Mouse (Mus musculus) midbrain, embryonic 16.5 days (tissue): ENCODE measurements around the gene Golga5. TPM values are rescaled to one million over a fixed set of nuclear protein-coding genes. Genes with fewer than 3 reads are reported as not detected.

ENCODE experiments used
- ATAC-seq: fragments of 200-750 bp; cut with Nextera tagmentation; 2 replicates; pipeline ENCODE4 v1.8.0; 2017; ENCODE audit warnings: moderate TSS enrichment
- H3K27ac ChIP-seq: fragments of 300-500 bp; sonication (generic); 2 replicates; pipeline ENCODE4 v1.5.1; 2014; ENCODE audit warnings: mild to moderate bottlenecking, low read length, mixed read lengths
- H3K27me3 ChIP-seq: fragments of 300-500 bp; sonication (generic); 2 replicates; pipeline ENCODE4 v1.6.1; 2014; ENCODE audit warnings: low read depth, low read length, mixed read lengths; ENCODE audit not compliant: control insufficient read depth, insufficient read depth
- H3K36me3 ChIP-seq: fragments of 300-500 bp; sonication (generic); 2 replicates; pipeline ENCODE4 v1.6.1; 2014; ENCODE audit warnings: mild to moderate bottlenecking, low read length, moderate library complexity, mixed read lengths; ENCODE audit not compliant: control insufficient read depth, insufficient read depth
- H3K4me1 ChIP-seq: fragments of 300-500 bp; sonication (generic); 2 replicates; pipeline ENCODE4 v1.6.1; 2014; ENCODE audit warnings: mild to moderate bottlenecking, low read length, mixed read lengths; ENCODE audit not compliant: control insufficient read depth, insufficient read depth
- H3K4me2 ChIP-seq: fragments of 300-500 bp; sonication (generic); 2 replicates; pipeline ENCODE4 v1.6.1; 2014; ENCODE audit warnings: mild to moderate bottlenecking, low read length, mixed read lengths
- H3K4me3 ChIP-seq: fragments of 300-500 bp; sonication (generic); 2 replicates; pipeline ENCODE4 v1.5.1; 2014; ENCODE audit warnings: low read depth, mild to moderate bottlenecking, low read length, moderate library complexity, mixed read lengths
- H3K9ac ChIP-seq: fragments of 300-500 bp; sonication (generic); 2 replicates; pipeline ENCODE4 v1.6.1; 2014; ENCODE audit warnings: low read depth, low read length, mixed read lengths
- H3K9me3 ChIP-seq: fragments of 300-500 bp; sonication (generic); replicated peaks from 2 replicates; pipeline ENCODE4 v1.6.1; 2014; ENCODE audit warnings: mild to moderate bottlenecking, low read length, mixed read lengths; ENCODE audit not compliant: control insufficient read depth, poor library complexity, severe bottlenecking
- WGBS: fragments of 180-500 bp; shearing (Covaris S2); extraction: QIAGEN DNeasy Blood & Tissue Kit; methylation state at CpG from one replicate; pipeline ENCODE4 v1.1.7; 2014; 5-methylcytosine and 5-hydroxymethylcytosine counted together
- polyA plus RNA-seq: library from polyadenylated mRNA; unstranded; fragments of >200 nt; fragmentation: Nextera tagmentation; extraction: Ambion mirVana; gene quantifications from 2 replicates; pipeline ENCODE4 v1.2.1, GENCODE M21; 2015

Gene Golga5
- polyA plus RNA-seq, 1 experiment from 2014 or later = 28.0 TPM

DNA sequence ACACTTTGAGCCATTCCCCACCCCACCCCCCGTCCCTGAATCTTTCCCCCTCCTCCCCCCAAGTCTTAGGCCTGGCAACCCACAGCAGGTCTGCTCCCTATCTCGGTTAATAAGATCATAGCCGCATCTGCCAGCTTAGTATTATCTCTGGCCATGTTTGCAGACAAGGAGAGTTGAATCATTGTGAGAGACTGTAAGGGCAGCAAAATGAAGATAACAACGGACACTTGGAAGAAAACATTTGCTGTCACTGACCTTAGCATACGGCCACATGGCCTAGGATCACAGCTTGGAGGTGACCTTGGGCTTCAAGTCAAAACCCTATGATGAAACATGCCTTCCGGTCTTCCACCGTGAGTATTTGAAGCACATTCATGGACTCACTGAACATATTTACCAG is 28.4 kb upstream of the Golga5 start:
- H3K4me3 ChIP-seq = no peak overlapping the region
- no peak overlapping the region for H3K4me2 ChIP-seq
- no peak for ATAC-seq
- no peaks in the 10 kb centered on the region for H3K27me3 ChIP-seq
- no peak overlapping the region for H3K27ac ChIP-seq
- WGBS = 90% methylated on average over 7 of the region's 7 CpGs
- no peak overlapping the region for H3K9ac ChIP-seq
- H3K4me1 ChIP-seq = peaks cover 21% of the 10 kb centered on the region
- H3K9me3 ChIP-seq = no peaks in the 10 kb centered on the region
- no peaks in the 10 kb centered on the region for H3K36me3 ChIP-seq

DNA sequence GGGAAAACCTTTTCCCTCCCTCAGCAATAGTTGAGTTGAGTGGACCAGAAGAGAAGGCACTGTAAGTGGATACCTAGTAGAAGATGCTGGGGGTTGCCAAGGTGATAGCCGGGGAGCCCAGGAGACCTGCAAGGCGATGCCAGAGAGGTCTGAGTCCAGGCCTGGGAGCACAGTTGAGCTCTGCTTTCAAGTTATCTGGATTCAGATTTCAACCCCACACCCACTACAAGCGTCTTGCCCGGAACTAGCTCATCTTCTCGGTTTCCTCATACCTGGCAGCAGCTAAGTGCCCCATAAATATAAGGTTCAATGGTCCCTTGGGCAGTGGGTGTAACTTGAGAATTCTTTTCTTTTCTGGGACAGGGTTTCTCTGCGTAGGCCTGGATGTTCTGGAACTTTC is 27.8 kb upstream of the Golga5 start:
- no peak overlapping the region for H3K4me2 ChIP-seq
- H3K36me3 ChIP-seq = no peaks in the 10 kb centered on the region
- H3K27me3 ChIP-seq = no peaks in the 10 kb centered on the region
- H3K9me3 ChIP-seq = no peaks in the 10 kb centered on the region
- H3K4me1 ChIP-seq = peaks cover 21% of the 10 kb centered on the region
- no peak overlapping the region for H3K9ac ChIP-seq
- no peak overlapping the region for H3K27ac ChIP-seq
- H3K4me3 ChIP-seq = no peak overlapping the region
- ATAC-seq = no peak
- 85% methylated on average over 6 of the region's 6 CpGs for WGBS

DNA sequence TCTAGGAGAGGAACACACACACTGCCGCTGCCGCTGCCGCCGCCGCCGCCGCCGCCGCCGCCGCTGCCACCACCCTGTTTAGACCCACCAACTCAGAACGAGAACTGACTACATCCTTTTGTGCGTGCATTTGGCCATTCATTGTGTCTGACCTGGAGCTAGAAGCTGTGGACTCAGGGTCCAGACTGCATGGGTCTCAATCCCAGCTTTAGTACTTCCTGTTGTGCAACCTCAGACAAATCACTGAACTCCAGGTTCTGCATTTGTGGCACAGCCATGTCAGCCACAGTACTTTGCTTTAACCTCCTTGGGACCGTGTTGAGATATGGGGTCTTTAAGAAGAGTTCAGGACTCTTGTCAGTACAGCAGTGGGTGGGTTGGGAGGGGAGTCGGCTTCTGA is 26.3 kb upstream of the Golga5 start:
- no peak for ATAC-seq
- WGBS = 93% methylated on average over 15 of the region's 15 CpGs
- H3K9me3 ChIP-seq = no peaks in the 10 kb centered on the region

DNA sequence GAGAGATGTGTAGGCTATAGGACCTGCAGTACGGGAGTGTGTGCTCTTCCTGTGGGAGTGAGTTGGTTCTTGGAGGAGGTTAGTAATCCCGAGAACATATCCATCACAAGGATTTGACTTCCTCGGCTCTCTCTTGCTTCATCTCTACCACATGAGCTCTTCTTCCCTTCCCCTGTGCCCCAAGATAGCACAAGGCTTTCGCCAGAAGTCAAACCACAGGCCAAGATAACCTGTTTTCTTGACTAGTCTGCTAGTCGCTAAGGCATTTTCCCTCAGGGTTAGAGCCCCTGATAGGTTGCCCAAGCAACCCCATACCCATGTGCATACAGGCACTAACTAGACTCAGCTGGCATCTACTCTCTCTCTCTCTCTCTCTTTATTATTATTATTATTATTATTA is 25.3 kb upstream of the Golga5 start:
- no peak overlapping the region for H3K4me3 ChIP-seq
- no peaks in the 10 kb centered on the region for H3K9me3 ChIP-seq
- no peaks in the 10 kb centered on the region for H3K36me3 ChIP-seq
- ATAC-seq = no peak
- WGBS = 85% methylated on average over 5 of the region's 5 CpGs
- no peak overlapping the region for H3K9ac ChIP-seq
- H3K27ac ChIP-seq = no peak overlapping the region
- no peaks in the 10 kb centered on the region for H3K27me3 ChIP-seq
- no peak overlapping the region for H3K4me2 ChIP-seq
- peaks cover 7% of the 10 kb centered on the region for H3K4me1 ChIP-seq

More for the DNA sequence above, 26.3 kb upstream of the Golga5 start:
- H3K4me2 ChIP-seq = no peak overlapping the region
- no peaks in the 10 kb centered on the region for H3K27me3 ChIP-seq
- H3K4me3 ChIP-seq = no peak overlapping the region
- H3K9ac ChIP-seq = no peak overlapping the region
- peaks cover 16% of the 10 kb centered on the region for H3K4me1 ChIP-seq
- H3K36me3 ChIP-seq = no peaks in the 10 kb centered on the region
- no peak overlapping the region for H3K27ac ChIP-seq

DNA sequence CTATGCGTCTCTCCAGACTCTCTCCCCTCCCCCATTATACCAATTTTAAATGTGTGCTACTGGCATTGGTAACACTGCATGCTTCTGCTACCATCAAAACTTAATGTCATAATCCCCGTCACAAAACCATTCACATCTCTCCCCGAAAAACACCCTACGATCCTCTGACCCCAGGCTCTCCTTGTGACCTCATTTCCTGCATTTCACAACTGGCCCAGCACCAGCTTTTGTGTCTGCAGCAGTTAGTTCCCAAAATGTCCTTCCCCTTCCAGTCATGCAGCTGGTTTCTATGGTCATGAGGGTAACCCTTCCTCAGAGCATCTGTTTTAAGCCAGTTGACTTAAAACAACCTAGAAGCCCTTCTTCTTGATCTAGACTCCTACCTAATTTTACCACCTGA is 23.5 kb upstream of the Golga5 start:
- H3K27me3 ChIP-seq = no peaks in the 10 kb centered on the region
- H3K4me1 ChIP-seq = no peaks in the 10 kb centered on the region
- WGBS = 81% methylated on average over 4 of the region's 4 CpGs
- no peak overlapping the region for H3K27ac ChIP-seq
- H3K9ac ChIP-seq = no peak overlapping the region
- no peak overlapping the region for H3K4me3 ChIP-seq
- ATAC-seq = no peak
- H3K9me3 ChIP-seq = no peaks in the 10 kb centered on the region
- H3K4me2 ChIP-seq = no peak overlapping the region
- H3K36me3 ChIP-seq = no peaks in the 10 kb centered on the region

DNA sequence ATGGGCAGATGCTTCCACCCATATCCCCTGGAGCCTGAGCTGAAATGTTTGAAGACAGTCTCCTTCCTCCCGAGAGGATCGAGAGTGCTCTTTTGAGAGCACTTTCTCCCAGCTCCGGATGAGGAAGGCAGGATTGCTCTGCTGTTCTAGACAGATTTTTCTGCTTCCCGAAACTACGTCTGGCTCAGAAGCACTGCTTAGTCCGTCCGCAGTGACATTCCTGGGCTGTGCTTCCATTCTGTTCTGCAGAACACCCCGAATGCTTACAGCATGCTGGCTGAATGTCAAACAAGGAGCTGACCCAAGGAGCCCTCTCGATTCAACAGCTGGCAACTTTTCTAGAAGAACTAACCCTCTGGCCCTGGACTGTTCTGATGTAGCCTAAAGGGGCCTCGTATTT is 18.5 kb upstream of the Golga5 start:
- H3K27me3 ChIP-seq = no peaks in the 10 kb centered on the region
- no peak overlapping the region for H3K4me2 ChIP-seq
- no peaks in the 10 kb centered on the region for H3K4me1 ChIP-seq
- no peaks in the 10 kb centered on the region for H3K9me3 ChIP-seq
- H3K4me3 ChIP-seq = no peak overlapping the region
- no peak for ATAC-seq
- H3K36me3 ChIP-seq = no peaks in the 10 kb centered on the region
- H3K27ac ChIP-seq = no peak overlapping the region
- H3K9ac ChIP-seq = no peak overlapping the region
- 72% methylated on average over 10 of the region's 10 CpGs for WGBS

DNA sequence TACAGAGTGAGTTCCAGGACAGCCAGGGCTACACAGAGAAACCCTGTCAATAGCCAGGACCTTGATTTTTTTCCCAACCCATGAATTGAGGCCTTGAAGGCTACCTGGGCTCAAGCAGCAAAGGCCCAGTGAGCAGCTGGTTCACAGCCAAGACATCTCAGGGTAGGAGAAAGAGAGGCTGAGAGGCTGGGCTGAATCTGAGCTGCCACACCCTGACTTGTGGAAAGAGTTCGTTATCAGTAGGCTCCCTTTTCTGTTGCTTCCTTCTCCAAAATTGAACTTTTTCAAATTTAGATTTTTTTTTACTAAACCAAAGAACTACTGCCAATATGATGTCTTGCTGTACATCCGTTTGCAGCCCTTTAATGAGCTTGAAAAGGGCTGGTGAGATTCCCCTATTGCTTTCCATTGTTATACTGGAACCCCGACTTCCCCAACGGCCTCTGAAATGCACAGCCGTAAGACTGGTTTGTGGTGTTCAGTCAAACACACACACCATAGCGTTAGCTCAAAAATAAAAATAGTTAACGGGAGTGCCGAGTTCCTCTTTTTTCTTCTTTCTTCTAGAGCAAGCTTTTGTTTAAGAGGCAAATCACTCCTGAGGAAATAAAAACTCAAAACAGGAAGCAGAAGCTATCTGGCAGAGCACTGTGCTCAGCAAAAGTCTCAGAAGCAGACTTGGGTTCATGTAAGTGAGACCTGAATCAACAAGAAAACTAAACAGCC is 17.6 kb upstream of the Golga5 start:
- H3K4me1 ChIP-seq = no peaks in the 10 kb centered on the region
- H3K27me3 ChIP-seq = no peaks in the 10 kb centered on the region
- H3K4me2 ChIP-seq = no peak overlapping the region
- H3K36me3 ChIP-seq = no peaks in the 10 kb centered on the region
- H3K27ac ChIP-seq = no peak overlapping the region
- H3K9me3 ChIP-seq = no peaks in the 10 kb centered on the region
- no peak overlapping the region for H3K9ac ChIP-seq
- ATAC-seq = no peak
- WGBS = 82% methylated on average over 8 of the region's 8 CpGs
- no peak overlapping the region for H3K4me3 ChIP-seq

DNA sequence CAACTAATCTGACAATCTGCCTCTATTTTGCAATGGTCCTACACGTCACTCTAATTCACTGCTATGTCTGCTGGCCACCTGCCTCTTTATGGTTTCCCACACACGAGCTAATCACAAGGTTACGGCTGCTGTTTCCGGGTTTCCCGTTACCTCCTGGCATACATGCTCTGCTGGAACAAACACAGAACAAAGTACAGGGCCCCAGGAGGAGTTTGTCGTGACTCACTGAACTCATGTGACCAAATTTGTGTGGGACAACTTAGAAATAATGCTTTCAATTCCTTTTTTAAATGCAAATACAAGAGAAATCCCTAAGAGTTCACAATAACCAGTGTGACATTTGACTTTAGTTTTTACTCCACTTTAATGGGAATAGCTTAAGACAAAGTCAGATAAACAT is 15.4 kb upstream of the Golga5 start:
- Histone ChIP-seq H3K9me3 (no peaks in the 10 kb centered on the region), H3K27ac (no peak overlapping the region), H3K4me1 (no peaks in the 10 kb centered on the region), H3K27me3 (no peaks in the 10 kb centered on the region), H3K9ac (no peak overlapping the region), H3K36me3 (no peaks in the 10 kb centered on the region), H3K4me3 (no peak overlapping the region), H3K4me2 (no peak overlapping the region)
- no peak for ATAC-seq
- 56% methylated on average over 6 of the region's 6 CpGs for WGBS

DNA sequence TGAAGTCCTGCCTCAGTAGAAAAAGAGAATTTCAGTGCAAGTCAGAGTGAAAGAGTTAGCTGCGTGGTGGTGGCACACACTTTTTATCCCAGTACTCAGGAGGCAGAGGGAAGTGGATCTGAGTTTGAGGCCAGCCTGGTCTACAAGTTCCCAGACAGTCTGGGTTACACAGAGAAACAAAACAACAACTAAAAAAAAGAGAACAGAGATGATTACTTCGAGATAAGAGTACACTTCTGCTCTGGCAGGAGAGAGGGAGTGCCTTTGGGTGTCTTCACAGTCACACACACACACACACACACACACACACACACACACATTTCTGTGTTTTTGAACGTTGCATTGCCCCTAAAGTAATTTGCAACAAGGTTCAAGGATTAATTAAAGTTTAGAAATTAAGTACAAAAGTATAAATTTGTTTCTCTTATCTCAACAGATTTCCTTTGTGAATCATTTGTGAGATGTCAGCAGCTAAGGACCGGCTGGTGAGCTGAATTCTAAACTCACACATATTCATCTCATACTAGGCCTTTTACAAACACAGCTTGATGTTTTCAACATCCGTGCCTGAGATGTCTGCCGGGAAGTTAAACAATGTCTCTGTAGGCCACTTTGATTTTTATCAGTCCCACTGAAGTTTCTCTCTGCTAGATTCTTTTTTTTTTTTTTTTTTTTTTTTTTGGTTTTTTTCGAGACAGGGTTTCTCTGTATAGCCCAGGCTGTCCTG is 12.3 kb upstream of the Golga5 start:
- Histone ChIP-seq H3K9me3 (no peaks in the 10 kb centered on the region), H3K4me2 (no peak overlapping the region), H3K9ac (no peak overlapping the region), H3K4me3 (no peak overlapping the region), H3K27ac (no peak overlapping the region), H3K36me3 (no peaks in the 10 kb centered on the region), H3K4me1 (no peaks in the 10 kb centered on the region), H3K27me3 (no peaks in the 10 kb centered on the region)
- 84% methylated on average over 7 of the region's 7 CpGs for WGBS
- no peak for ATAC-seq
